Mouse (Mus musculus) small intestine, adult 2 months (tissue): Measurements from ENCODE around the gene Mier1.

Source experiments
- CTCF ChIP-seq: fragments of 200-500 bp; IDR thresholded peaks from 2 replicates; pipeline ENCODE4 v1.5.1; 2012; ENCODE audit warnings: low read depth, mild to moderate bottlenecking, control low read depth, inconsistent platforms, low read length, moderate library complexity, mixed read lengths; ENCODE audit not compliant: insufficient replicate concordance, insufficient read length; ENCODE audit errors: extremely low read depth
- POLR2A ChIP-seq: fragments of 200-500 bp; IDR thresholded peaks from 2 replicates; pipeline ENCODE4 v1.6.1; 2012; ENCODE audit warnings: low read depth, mild to moderate bottlenecking, control low read depth, inconsistent platforms, low read length, moderate library complexity

GRCm38 (mm10) chr4:103179581-103179980, 65.4 kb downstream of the Mier1 start:
- TF ChIP-seq POLR2A (no peak), CTCF (no peak)
